Mouse (Mus musculus): ENCODE data around the gene P2ry13.

DNA sequence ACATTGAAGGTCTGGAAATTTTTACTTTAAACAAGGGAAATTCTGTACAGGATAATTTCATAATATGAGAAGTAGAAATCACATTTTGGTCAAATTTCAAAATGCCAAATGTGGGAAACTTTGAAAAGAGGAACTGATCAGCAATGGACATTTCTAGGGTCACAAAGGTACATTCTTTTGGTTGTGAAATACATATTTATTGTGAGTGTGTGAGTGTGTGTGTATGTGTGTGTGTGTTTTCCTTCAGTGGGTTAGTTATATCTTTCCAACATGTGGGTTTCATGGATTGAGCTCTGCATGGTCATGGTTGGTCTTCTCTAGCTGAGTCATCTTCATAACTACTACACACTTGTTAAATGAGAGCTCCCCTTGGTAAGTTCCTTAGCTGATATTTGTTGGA is 1.7 kb upstream of the P2ry13 start:
- TF ChIP-seq TAL1 (IDR thresholded peaks at IDR 0.05; ENCODE audit: low read length) = no peak
- no peak for TF ChIP-seq GATA1 (IDR thresholded peaks at IDR 0.05; ENCODE audit: low read length)
